Mouse (Mus musculus) adrenal gland, postnatal 4 days (tissue): ENCODE measurements around the gene Fam50a. TPM values are rescaled to one million over a fixed set of nuclear protein-coding genes. Genes with fewer than 3 reads are reported as not detected.
"Not testable (repeated sequence)": the region's sequence is repeated elsewhere in the genome, so short reads cannot be mapped to it uniquely, and the experiment has no call there.

ENCODE experiments used
- DNase-seq, 2 experiments: peaks; one replicate each; pipeline ENCODE4 v3.0.0; 2021 to 2022; ENCODE audit warnings: low spot score in 2 of 2, mixed read lengths in 2 of 2
- microRNA-seq: library from miRNA; unstranded; fragments of <30 nt; microRNA quantifications from one replicate; pipeline ENCODE4 v1.2.0, GENCODE M21; 2021
- total RNA-seq, 2 experiments: library from RNA; stranded (reverse); gene quantifications; 2 replicates each; pipeline ENCODE4 v1.2.3; 2021

Gene Fam50a
- total RNA-seq, 2 experiments from 2014 or later: 49.7 to 55.5 TPM

GRCm38 (mm10) chrX:74328725-74329161 is 15.9 kb downstream of the Fam50a start, which contains the start of gene Plxna3:
TSS of gene Plxna3 (plus strand) at chrX:74329066.
- peak; percentile 31 to 48 for DNase-seq

DNA sequence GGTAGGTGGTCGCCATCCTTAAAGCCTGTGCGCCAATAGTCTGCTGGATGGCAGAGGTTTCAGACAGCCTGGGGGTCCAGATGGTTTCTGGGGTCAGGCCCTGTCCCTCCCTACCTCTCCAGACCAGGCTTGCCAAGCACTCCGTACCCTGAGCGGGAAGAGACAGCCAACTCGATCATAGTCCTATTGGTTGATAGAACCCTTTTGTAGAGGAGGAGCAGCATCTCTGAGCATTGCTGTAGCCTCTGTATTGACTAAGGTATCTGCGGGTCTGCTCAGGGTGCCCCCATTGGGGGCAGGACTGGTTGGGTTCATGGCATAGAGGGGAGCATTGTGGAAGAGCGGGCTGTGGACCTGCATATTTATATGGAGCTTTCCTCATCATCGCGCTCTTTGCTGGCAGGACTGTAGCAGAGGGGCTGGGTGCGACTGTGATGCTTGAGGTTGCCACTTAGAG is 16.4 kb downstream of the Fam50a start:
- DNase-seq: no peak

DNA sequence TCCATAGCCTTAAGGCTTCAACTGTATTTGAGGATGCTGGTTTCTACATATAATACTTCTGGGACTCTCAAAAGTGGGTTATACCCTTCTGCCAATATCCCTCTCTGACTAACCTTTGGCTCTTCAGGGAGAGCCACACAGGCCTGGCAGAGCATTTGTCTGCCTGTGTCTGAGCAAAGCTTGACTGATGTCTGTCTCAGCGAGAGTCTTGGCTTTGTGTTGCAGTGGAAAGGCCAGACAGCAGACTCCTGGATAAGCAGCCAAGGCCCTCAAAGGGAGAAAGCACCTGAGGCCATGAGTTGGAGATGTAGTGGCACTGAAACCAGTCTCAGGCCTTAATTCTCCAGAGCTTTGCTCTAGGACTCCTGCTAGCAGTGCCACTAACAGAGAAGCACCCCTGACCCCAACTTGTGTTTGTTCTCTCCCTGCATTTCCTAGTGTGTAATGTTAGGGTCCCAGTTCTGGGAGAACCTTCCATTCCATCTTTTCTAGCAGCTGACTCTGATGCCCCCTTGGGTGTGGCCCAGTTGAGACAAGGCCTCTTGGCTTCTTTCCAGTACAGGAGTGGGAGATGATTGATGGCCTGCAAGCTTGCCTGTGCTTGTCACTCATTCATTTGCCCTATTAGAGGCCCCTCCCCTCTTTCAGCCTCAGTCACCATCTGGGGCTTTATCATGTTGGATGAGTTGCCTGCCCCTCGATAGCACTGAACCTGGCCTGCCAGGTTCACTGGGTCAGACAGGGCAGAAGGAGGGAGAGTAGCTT is 17.5 kb downstream of the Fam50a start:
- no peak for DNase-seq

DNA sequence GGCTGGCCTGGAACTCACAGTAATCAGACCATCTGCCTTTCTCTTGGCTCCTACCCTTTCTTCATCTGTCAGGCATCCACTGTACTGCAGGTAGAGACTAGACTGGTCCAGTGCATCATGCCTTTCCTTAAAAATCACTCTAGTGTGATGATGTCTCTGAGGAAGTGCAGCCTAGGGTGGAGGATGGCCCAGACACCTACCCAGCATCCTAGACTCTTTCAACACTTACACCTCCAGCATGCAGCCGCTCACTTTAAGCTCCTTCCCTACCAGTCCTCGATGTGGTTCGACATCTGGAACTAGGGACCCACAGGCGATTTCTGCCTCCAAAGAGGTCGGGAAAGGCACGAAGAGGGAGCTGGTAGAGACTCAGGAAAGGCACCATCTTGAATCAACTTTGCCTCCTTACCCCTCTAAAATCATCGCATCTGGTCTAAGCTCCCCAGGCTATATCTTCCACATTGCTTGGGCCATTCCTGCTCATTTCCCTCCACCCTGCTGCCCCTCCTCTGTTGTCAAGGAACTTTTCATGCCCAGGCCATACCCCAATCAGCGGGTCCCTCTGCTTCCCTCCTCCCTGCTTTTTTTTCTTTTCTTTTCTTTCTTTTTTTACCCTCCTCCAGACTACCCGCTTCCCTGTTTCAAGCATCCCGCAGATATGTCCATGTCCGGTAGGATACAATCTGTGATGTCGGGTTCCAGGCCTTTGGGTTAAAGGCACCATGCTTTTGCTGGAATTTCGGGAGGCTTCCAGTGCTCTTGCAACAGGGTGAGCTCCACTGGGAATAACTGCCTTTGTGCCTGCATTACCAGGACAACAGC is 40.0 kb downstream of the Fam50a start:
- DNase-seq: no peak

- DNase-seq: peak; percentile 35 to 46
Measured at GRCm38 (mm10) chrX:74353467-74353770, 40.6 kb downstream of the Fam50a start, which contains the start of gene Lage3. TSS of gene Lage3 (minus strand) at chrX:74353618.

DNA sequence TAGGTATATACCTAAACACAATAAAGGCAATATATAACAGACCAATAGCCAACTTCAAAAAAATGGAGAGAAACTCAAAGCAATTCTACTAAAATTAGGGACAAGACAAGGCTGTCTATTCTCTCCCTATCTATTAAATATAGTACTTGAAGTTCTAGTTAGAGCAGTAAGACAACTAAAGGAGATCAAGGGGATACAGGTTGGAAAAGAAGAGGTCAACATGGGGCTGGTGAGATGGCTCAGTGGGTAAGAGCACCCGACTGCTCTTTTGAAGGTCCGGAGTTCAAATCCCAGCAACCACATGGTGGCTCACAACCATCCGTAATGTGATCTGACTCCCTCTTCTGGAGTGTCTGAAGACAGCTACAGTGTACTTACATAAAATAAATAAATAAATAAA is 44.2 kb downstream of the Fam50a start:
- DNase-seq: not testable (repeated sequence)

DNA sequence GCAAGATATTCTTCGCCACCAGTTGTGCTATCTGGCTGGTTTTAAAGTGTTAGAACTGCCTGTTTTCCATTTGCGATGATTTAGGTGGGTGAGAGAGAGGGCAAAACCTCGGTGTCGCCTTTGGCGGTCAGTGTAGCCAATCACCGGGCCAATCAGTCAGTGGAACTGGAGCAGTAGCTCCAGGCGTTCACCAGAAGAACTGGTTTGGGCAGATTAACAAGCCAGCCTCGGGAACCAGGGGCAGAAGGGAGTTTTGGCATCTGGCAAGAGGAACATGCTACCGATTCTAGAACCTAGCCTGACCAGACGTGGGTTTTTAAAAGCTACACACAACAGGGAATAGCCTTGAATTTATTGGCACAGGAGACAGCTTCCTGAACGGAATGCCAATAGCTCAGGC is 46.3 kb downstream of the Fam50a start:
- no peak for DNase-seq

GRCm38 (mm10) chrX:74367512-74367911 is 54.7 kb downstream of the Fam50a start:
- no peak for DNase-seq

GRCm38 (mm10) chrX:74368209-74368909 is 55.5 kb downstream of the Fam50a start:
- DNase-seq: peak; percentile 37 to 39

Small RNAs within 50 kb of the gene (microRNA-seq; reads per million reads assigned to microRNA genes)
- not detected for gene Mir7091
- not detected for gene Mir7092

Other genes starting within 250 kb of the Fam50a start
- not detected for gene Opn1mw, start 185.6 kb upstream of the Fam50a start, total RNA-seq
- gene Mecp2, start 177.7 kb upstream of the Fam50a start, total RNA-seq: 10 to 100 TPM; 41.1 to 45.1 TPM
- gene Tex28, start 145.2 kb upstream of the Fam50a start, total RNA-seq: not detected
- not detected for gene Tktl1, start 135.8 kb upstream of the Fam50a start, total RNA-seq
- 100 to 1,000 TPM; 207 to 261 TPM for gene Flna, start 63.2 kb upstream of the Fam50a start, total RNA-seq
- gene Emd, start 58.3 kb upstream of the Fam50a start, total RNA-seq: 10 to 100 TPM; 46.9 to 51.7 TPM
- 100 to 1,000 TPM; 472 to 522 TPM for gene Rpl10, start 42.2 kb upstream of the Fam50a start, total RNA-seq
- 100 to 1,000 TPM in 1 of 2 experiments, 10 to 100 TPM in 1; 95.2 to 102 TPM for gene Taz, start 31.1 kb upstream of the Fam50a start, total RNA-seq
- 10 to 100 TPM; 13.5 to 16.4 TPM for gene Dnase1l1, start 30.7 kb upstream of the Fam50a start, total RNA-seq
- 100 to 1,000 TPM; 135 to 140 TPM for gene Atp6ap1, start 15.9 kb upstream of the Fam50a start, total RNA-seq
- 100 to 1,000 TPM; 153 to 190 TPM for gene Gdi1, start 8.0 kb upstream of the Fam50a start, total RNA-seq
- gene Plxna3, start 16.0 kb downstream of the Fam50a start, total RNA-seq: 10 to 100 TPM; 17.4 to 22.7 TPM
- 10 to 100 TPM; 64.0 to 74.8 TPM for gene Lage3, start 40.6 kb downstream of the Fam50a start, total RNA-seq
- 10 to 100 TPM; 52.7 to 56.9 TPM for gene Ubl4a, start 60.2 kb downstream of the Fam50a start, total RNA-seq
- gene Slc10a3, start 60.3 kb downstream of the Fam50a start, total RNA-seq: 10 to 100 TPM; 13.7 to 17.5 TPM
- 10 to 100 TPM; 26.0 to 32.0 TPM for gene Fam3a, start 80.2 kb downstream of the Fam50a start, total RNA-seq
- gene Ikbkg, start 80.3 kb downstream of the Fam50a start, total RNA-seq: 10 to 100 TPM; 60.2 to 65.5 TPM
- 10 to 100 TPM; 84.9 to 86.2 TPM for gene G6pdx, start 116.2 kb downstream of the Fam50a start, total RNA-seq
- not detected for gene Gm6880, start 168.4 kb downstream of the Fam50a start, total RNA-seq